Mouse (Mus musculus) mouse embryonic stem cell (cell line): ENCODE data around the gene Palb2.
"Not testable (repeated sequence)": the region's sequence is repeated elsewhere in the genome, so short reads cannot be mapped to it uniquely, and the experiment has no call there.

Experiments used
- in situ Hi-C, 2 experiments: fragments of 300-500 bp; cut with MboI; formaldehyde crosslinking; loops; 1 replicate in 1 of 2; 3 replicates in 1 of 2; pipeline ENCODE4 v1.14.3; 2019 to 2020; ENCODE audit warnings: low sequenced_read_pairs in 2 of 2, low pct_unique_long_range_greater_than_20kb in 1 of 2, mixed read lengths in 1 of 2; ENCODE audit not compliant: unreplicated experiment in 1 of 2

The Palb2 gene

DNA sequence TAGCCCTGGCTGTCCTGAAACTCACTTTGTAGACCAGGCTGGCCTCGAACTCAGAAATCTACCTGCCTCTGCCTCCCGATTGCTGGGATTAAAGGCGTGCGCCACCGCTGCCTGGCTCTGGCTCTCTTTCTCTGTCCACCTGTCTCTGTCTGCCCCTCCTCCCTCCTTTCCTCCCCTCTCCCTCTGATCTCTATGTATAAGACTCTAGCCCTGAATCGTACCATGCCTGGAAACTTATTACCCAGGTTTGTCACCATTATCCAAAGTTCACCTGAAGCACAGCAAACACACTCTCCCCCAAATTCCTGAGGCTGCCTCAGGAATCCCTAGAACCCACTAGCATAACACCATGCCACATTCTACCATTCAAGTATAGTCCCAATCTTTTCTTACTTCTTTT is 24.6 kb downstream of the Palb2 start:
- in situ Hi-C loops = no loop called here

DNA sequence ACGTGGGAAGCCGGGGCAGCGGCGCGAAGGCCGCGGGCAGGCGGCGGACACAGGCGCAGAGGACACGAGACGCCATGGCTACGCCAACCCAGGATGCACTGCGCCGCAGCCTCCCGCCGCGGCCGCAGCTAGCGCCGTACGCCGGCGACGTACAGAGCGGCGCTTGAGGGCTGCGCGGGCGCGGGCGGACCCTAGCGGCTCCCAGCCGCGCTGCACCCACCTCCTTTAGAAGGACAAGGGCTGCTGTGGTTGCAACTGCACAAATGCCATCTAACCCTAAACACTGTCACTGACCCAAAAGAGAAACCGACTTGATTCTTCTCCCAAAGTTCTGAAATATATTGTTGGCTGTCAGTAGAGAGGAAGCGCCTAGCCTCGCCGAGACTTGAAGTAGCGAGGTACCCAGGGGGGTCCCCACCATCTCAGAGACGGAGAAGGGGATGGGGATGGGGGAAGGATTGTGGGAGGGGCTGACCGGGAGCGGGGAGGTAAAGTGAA is 31.0 kb downstream of the Palb2 start, which contains the start of gene Ndufab1:
Gene Ndufab1, minus strand, starts transcription at position 140 of the 498 bp plus-strand sequence.
- in situ Hi-C loops = no loop called here

DNA sequence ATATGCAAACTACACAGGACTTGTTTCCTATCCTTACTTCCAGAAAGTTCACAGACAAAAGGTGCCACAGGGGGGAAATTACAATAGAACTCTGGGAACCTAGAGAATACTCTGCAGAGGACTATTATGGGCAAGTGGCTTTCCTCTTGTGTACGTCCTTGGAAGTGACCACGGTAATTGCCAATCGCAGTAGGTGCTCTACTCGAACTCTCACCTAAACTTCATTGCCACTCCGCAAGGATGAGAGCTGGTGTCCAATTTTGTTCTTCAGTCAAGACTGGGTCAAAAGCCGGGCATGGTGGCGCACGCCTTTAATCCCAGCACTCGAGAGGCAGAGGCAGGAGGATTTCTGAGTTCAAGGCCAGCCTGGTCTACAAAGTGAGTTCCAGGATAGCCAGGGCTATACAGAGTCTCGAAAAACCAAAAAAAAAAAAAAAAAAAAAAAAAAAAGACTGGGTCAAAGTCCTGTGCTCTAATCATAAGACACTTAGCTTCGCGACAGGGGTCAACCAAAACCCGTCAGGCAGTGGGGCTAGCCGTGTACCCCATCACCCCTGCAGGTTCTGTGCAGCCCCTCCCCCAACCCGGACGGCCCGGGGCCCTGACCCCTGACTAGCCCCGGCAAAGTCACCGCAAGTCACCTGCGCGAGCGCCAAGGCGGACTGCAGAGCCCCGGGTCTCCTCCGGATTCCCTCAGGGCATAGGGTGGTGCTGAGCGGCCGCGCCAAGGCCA is 31.6 kb downstream of the Palb2 start:
- in situ Hi-C loops = not testable (repeated sequence)

DNA sequence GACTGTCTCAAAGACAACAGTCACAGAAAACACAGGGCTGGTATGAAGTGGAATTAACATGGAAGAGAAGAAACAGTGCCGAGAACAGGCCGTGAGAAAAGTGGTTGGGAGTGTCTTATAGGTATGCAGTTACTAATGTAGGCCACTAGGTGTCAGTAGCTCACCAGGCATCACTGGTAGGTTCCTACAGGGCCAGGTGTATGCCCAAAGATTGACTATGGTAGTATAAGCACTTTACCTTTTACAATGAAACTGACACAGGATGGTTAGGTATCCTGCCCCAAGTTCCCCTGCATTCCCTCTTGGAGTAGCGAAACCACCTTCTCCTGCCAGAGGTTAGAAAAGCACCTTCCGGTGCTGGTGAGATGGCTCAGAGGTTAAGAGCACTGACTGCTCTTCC is 33.6 kb downstream of the Palb2 start:
- in situ Hi-C loops = loop anchor here in 1 of 2 experiments (25.0 kb wide), 1 partner anchor 888 kb away; no protein-coding TSS in a partner anchor

DNA sequence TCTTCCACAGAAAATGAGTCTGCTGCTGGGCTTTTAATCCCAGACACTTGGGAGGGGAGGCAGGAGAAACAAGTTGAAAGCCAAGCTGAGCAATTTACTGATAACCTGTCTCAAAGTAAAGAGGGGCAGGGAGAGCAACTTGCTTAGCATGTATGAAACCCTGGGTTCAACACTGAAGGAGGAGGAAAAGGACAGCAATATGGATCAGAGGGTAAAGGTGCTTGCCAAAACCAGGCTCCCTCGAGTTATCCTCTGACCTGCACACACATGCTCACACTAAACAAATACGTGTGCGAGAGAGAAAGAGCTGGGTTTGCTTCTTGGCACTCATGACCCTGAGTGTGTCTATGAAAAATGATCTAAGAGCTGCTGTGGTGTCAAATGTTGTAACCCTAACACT is 34.8 kb downstream of the Palb2 start:
- in situ Hi-C loops = loop anchor here in 1 of 2 experiments (25.0 kb wide), 1 partner anchor 889 kb away; no protein-coding TSS in a partner anchor

DNA sequence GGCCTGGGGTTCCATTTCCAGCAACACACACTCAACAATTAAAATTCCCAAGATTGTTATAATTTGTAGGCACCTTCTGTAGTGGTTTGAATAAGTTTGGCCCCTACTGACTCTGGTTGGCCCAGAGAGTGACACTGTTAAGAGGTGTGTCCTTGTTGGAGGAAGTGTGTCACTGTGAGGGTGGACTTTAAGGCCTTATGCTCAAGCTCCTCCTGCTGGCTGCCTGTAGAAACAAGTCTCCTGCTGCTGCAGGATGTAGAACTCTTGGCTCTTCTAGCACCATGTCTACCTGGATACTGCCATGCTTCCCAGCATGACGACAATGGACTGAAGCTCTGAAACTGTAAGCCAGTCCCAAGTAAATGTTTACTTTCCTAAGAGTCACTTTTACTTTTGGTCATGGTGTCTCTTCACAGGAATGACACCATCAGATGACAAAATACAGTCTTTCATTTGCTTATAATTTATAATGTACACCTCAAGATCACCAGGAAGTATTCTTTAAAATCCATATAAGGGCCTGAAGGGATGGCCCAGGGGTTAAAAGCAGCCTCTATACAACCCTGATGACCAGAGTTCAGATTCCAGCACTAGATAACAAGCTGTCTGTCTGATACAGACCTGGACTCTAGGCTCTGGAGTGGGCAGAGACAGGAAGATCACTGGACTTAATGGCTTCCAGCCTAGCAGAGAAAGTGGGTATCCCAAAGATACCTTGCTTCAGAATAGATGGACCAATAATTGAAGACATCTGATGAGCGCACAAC is 38.0 kb downstream of the Palb2 start:
- in situ Hi-C loops = loop anchor here in 1 of 2 experiments (25.0 kb wide), 1 partner anchor 893 kb away; no protein-coding TSS in a partner anchor

DNA sequence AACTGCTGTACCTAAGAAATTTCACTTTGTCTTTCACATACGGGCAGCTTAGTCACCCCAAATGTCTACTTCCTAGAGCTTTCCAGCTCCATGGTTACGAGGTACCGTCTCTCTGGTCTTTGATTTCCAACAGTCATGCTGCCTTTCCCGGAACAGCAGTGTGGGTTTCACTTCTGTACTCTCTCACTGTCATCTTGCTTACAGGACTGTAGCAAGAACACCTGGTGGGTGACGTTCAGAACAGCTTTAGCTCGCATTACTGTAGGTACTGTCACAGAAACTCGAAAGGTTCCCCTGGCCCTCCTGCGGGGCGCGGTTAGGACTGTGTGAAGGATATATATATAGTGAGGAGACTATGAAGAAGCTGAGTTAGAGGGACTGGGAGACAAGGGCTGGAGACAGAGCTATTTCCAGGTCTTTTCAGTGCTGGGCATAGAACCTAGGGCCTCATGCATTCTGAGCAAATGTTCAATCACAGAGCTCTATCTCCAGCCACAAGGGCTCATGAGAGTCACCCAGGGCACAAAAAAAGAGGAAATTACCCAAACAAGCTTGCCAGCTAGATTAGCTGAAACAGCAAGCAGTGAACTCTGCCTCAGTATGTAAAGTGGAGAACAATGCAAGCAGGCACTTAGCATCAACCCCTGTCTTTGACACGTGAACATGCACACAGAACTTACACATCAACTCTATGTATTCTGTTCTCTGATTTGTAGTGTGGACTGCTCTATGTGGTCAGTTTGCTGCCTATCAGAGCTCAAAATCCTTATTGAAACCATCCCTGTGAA is 45.4 kb downstream of the Palb2 start:
- in situ Hi-C loops = loop anchor here in 1 of 2 experiments (25.0 kb wide), 1 partner anchor 900 kb away; no protein-coding TSS in a partner anchor

DNA sequence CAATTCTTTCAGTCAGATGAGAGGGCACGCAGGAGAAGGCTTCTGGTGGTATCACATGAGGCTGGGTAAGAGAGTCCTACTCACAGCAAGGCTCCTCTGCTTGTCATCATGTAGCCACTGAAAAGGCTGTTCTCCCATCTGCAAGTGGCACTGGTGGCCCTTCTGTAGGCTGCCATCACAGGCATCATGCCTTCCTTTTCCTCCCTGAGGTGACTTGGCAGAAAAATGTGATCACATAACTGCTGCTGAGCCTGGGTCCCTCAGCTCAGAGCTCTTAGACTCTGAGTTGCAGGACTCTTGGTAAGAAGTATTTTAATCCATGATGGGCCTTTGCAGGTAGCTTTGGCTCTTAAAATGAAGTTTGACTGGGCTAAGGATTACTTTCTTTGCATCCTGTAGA is 51.7 kb downstream of the Palb2 start:
- in situ Hi-C loops = loop anchor here in 1 of 2 experiments (25.0 kb wide), 1 partner anchor 906 kb away; no protein-coding TSS in a partner anchor

DNA sequence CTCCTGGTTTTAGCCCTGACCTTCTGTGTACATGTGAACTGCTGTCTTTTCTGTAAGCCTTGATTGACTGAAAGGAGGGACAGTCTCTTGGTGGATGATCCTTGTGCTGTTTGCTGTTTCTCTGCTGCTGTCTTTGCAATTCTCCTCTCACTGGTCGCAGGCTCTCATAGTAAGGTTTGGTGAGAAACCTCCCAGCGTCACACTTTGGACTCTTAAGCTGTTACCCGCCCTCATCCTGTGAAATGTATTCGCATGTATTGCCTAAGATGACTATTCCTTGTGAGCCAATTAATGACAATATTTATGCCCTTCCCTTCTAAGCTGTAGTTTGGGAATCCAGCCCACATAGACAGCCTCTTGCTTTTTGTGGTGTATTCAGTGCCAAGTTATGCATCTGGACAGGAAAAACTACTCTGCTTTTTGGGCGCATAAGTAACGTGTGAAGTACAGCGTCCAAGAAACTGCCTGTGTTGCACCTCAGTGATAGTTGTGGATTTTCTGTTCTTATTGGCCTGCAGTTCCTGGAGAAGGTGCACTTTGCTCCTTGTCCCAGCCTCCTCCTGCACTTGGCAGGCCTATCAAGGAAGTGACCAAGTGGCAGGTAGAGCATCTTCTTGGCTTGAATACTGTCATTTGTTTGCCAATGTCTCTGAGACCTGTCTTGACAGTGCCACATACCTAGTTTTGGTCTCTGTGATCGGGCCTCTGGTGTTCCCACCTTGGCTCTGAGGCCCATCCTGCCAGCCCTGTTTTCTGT is 52.8 kb downstream of the Palb2 start:
- in situ Hi-C loops = loop anchor here in 1 of 2 experiments (25.0 kb wide), 1 partner anchor 907 kb away; no protein-coding TSS in a partner anchor

DNA sequence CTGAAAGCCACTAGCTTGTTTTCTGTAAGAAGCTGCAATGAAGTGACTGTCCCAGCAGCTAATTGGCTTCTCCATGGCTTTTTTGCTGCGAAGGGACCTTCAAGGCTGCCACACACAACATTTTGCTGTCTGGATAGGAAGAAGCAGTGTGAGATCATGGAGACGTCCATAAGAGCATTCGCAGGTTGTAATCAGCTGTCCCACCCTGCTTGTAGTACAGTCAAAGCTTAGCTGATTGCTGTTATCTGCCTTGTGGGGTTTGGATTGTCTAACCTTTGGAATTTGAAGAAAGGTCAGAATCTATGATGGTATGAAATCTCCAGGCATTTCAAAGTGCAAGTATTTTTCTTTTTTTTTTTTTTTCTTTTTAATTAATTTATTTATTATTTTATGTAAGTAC is 58.4 kb downstream of the Palb2 start:
- in situ Hi-C loops = no loop called here

DNA sequence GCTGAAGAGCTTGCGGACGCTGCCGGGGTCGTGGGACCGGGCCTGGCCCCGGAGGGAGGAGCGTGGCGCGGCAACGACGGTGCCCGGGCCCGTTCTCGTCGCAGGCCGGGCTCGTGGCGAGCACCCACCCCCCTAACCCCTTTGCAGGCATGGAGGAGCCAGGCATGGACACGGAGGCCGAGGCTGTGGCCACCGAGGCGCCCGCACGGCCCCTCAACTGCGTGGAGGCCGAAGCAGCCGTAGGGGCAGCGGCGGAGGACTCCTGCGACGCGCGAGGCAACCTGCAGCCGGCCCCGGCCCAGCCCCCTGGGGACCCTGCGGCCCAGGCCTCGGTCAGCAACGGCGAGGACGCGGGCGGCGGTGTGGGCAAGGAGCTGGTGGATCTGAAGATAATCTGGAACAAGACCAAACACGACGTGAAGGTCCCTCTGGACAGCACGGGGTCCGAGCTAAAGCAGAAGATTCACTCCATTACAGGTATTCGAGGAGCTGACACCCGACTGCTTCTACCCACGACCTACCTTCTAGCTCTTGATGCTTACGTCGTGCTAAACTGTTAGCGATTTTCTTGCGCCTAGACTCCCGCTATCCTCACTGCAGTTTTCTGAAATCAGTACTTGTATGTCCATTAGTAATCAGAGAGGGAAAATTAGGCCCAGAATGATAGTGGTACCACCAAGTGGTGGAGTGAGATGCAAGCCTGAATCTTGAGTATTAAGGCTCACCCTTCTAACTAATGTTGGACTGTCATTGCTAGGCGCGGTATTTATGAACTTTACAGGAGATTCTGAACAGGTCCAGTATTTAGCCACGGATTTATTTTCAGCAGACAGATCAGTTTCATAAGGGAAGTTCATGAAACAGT is 65.0 kb downstream of the Palb2 start:
- in situ Hi-C loops = no loop called here

DNA sequence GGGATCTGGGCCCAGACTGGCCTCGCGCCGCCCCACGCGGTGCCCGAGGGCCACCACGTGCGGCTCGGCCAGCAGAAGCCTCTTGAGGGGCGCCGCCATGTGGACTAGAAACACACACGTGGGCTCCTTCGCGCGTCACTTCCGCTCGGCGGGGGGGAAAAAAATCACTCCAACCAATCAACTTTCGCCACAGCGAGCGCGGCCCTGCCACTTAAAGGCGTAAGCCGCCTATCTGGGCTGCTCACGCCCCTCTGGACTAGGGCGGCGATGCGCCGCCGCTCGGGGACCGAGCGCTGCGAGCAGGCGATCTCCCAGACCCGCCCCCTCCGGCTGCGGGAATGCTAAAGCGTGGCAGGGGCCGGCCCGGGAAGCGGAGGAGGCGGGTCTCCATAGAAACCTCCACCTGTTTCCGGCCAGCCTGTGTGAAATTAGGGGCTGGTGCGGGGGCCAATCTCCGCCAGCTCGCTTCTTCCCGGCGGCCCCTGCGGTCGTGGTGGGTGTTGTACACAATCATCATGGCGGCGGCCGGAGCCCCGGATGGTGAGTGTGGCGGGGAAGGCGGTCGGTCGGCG is 65.8 kb downstream of the Palb2 start, which contains the start of the genes Ubfd1 and Ears2:
Gene Ubfd1, plus strand, starts transcription at position 231 of the 572 bp plus-strand sequence.
Gene Ears2, minus strand, starts transcription at position 319 of the 572 bp plus-strand sequence.
- in situ Hi-C loops = no loop called here

DNA sequence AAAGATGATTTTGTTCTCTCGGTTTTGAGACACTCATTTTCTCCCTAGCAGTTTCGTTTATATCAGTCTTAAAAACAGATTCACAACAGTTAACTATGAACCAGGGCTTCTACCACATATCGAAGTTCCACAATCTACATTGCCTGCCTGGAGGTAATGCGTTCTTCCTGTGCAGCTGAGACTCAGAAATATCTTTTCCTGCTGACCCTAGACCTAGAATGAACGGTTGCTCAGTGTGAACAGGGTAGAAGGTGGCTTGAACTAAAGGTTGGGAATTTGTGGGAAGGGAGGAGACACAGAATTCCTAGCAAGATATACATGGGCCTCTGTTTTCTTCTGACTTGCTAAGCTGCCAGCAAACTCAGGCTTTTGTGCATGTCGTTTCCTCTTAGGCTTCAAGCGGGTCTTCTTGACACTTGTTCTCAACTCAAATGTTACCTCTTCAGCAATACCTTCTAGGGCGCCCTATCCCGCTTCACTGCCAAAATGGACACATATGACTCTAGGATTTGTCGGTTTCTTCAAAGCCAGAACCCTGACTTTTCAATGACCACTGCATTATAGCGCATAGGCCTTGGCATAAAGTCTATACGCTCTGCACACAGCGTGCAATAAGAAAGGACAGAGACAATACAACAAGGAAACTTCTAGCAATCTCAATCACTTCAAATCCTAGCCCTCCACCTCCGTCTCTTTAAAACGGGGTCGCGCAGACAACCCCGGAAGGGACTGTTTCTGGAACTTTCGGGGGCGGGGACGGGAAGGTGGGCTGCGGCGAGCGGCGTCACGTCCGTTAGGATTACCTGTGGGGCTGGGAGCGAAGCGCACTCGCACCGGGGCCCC is 66.5 kb downstream of the Palb2 start:
- in situ Hi-C loops = no loop called here

DNA sequence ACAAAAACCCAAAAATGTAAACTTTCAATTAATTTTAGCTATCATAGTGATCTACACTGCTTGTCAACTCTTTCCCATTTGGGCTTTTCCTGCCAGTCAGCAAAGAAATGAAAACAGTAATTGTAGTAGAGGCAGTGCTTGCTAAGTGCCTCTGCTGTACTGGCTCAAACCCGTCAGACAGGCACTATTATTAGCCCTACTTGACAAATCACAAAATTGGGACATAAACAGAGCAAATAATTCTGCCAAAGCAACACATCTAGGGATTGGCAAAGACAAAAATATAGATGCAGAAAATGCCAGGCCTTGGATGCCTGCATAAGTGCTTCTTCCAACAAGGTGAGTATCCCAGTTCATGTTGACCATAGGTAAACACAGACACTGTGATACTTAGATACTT is 67.1 kb downstream of the Palb2 start:
- in situ Hi-C loops = no loop called here
